Mouse (Mus musculus) frontal cortex, postnatal 36 days (tissue): Measurements from ENCODE around the gene Crb1.

Experiments
- DNase-seq, 2 experiments: peaks; one replicate each; pipeline ENCODE4 v3.0.0; 2022; ENCODE audit warnings: low spot score in 2 of 2

Crb1 gene

DNA sequence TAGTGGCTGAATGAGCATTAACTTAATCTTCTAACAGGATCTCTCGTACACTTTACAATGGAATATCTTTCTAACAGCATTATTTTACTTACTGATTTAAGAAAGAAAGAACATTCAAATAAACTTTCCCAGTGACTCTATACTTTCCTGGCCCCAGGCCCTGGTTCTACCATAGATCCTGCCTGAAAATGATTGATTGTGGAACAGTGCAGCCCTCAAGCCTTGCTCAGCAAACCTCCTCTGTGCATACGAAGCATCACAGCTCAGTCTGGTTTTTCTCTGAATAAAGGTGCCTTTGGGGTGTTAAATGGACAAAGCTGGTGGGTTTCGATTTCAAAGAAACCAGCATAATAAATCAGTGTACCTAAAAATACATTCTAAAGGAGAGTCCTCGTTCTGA is 153.1 kb downstream of the Crb1 start:
- no peak for DNase-seq

- DNase-seq, result no peak
Observed at GRCm38 (mm10) chr1:139215311-139215710, 161.6 kb downstream of the Crb1 start.

DNA sequence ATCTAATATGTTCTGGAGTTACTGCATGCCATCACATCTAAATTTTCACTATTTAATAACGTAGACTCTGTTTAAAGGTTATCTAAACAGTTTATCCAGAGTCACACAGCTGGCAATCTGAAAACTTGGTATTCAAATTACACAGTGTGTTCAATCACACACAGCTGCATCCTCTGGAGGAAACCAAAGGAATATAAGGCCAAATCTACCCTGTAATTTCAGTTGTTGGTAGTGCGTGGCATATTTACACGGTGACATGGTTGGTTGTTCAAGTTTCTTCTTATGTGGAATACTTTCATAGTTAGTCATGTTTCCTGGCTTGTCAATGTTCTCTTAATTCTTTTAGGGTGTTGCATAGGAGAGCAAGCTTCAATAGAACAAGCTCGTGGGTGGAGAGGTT is 166.4 kb downstream of the Crb1 start:
- no peak for DNase-seq

DNA sequence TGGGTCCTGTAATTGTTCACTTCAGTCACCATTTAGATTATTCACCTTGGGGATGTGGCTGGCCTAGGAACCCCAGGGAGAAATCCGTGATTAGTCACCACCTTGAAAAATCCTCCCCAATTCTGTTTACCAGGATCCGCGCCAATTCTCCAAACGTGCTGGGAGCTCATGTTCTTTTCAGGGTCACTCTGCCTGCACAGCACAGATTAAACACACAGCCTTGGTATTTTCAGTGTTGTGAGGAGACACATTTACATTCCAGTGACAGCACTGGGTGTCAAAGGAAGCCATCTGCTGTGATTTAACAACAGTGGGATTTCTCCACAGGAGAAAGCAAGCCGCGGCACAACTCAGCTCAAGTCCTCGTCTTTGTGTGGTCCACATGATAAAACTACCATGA is 167.1 kb downstream of the Crb1 start:
- peak; percentile 28 to 60 for DNase-seq

DNA sequence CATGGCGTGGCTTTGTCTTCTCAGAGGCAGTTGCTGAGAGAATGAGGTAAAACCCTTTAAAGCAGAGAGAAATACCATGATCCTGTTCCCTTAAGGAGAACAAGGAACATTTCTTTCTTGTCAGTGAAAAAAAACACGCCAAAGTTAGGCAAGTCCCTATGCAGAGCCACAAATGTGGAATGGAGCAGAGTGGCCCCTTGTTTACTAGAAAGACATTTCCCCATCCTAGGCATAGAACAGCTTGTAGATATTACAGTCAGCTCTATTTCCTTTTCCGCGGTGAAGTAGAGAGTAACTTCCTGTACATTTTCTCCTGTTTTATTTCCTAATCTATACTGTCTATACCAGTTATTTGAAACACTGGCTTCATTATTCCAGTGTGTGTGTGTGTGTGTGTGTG is 170.6 kb downstream of the Crb1 start:
- DNase-seq, result no peak

DNA sequence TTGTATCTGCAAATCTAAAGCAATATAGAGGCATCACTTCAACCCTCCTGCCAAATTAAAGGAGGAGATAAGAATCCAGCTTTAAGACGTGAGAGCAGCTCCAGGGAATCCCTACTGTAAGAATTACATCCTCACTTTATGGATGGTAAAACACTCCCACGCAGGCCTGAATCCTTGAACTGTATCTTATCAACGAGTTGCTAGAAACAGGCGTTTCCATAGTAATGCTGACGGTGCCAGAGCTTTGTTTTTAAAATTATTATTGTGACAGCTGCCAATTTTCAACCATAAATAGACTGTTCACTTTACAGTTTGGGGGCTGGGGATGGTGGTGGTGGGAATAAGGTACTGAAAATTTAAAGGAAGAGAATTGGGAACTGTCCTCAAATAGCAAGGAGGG is 173.9 kb downstream of the Crb1 start:
- no peak for DNase-seq

DNA sequence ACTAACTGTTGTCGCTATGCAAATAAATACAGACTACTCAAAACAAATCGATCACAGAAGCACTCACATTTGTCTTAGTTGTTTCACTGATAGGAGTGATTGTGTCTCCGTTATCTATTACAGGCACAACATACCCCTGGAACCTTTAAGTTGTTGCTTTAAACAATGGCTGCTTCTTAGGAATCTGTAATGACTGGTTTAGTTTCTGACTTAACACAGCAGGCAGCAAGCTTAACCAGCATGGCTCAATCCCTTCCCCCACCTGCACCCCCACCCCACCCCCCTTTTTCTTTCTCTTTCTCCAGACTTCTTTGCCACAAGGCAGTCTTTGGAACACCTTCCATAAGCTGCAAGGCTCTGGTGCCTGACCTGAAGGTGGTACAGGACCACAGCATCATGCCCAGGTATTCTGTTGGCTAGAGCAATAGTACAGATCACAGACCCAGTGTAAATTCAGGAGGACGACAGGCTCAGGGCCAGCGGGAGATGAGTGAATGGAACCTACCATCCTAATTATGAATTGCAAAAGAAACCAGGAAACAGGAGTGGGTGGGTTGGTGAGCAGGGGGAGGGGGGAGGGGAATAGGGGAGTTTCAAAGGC is 182.4 kb downstream of the Crb1 start:
- DNase-seq, result no peak

DNA sequence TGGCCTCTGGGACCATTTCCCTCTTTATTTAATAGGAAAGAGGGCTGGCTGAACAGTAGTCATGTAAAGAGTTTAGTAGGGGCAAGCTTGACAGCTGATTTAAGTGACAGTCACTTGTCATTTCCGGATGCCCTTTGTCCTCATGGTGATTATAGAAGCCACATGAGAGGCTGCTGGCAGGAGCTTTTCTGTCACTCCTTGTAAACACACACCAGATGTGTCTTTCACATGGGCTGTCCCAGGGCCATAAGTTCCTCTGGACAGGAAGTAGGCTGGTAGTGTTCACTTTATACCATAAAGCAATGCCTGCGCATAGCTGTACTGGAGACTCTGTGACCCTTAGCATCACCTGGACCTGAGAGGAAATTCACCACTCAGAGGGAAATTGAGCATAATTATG is 182.9 kb downstream of the Crb1 start:
- DNase-seq, result no peak

DNA sequence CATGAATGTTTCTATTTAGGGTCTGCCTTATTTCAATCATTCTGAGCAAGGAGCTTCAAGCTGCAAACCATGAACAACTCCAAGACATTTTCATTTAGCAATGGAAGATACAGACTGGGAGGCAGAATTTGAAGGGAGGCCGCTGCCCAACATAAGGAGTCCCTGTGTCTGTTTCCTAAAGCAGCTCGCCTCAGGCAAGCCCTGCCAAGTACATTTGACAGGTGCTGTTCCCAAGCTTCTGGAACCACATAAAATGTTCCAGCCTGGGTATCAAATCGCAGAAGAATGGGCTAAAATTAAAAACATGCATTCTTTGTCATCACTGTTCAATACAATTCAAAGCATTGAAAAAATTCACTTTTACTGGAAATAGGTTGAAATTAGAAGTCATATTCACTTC is 184.3 kb downstream of the Crb1 start:
- no peak for DNase-seq

GRCm38 (mm10) chr1:139180481-139181149 is 196.3 kb downstream of the Crb1 start:
- DNase-seq, result peak in 1 of 2 experiments; percentile 31

DNA sequence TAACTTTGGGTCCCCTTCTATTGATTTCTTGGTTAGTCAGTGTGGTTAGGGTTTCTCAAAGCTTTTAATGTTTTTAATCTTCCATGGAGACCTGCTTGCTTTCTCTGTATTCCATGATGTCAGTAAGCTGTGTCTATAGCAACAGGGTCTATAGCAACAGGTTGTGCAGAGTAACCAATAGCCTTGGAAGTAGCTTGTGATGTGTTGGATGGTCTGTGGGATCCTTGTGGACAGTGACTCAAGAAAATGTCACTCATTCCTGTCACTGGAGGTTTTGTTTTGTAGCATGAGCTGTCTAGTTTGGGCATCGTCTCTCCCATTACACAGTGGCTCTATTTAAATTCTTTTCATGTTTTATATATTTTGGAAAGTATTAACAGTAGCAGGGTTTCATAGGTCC is 197.2 kb downstream of the Crb1 start:
- no peak for DNase-seq

- no peak for DNase-seq
Observed at GRCm38 (mm10) chr1:139174058-139174832, 202.7 kb downstream of the Crb1 start.

GRCm38 (mm10) chr1:139162814-139163213 is 214.1 kb downstream of the Crb1 start:
- peak in 1 of 2 experiments; percentile 39 for DNase-seq

DNA sequence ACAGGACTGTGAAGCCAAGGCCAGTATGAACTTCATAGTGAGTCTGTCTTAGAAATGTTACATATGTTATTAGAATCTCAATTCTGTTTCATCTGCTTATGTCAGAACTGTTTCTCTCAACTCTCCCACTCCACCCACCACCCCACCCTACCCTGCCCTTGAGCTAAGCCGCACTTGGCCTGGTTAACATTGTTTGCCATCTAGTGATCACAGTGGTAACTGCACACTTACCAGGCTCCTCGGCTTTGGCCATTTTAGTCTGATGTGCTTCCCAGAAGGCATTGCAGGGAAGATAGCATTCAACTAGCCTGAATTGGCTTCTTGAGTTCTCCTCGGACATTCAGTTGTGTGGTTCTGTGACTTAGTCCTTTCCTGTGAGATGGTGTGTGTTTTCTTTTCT is 215.3 kb downstream of the Crb1 start:
- DNase-seq, result no peak

DNA sequence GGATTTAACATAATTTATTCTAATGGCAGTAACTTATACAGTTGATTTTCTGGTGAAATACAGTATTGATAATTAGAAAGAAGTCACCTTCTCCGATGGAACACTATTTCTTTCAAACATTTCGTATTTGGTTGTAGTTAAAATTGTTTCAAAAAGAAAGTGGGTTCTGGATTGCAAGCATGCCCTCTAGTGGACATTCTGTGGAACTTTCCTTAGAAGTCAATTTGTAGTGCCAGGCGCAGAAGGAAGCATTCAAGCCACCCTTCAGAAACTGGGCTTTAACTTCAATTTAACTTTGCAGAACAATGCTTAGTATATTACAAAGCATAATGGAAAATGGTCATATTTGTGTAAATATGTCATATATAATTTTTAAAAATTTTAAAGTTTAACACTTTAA is 220.5 kb downstream of the Crb1 start:
- peak in 1 of 2 experiments; percentile 16 for DNase-seq

GRCm38 (mm10) chr1:139153493-139153892 is 223.4 kb downstream of the Crb1 start:
- no peak for DNase-seq

DNA sequence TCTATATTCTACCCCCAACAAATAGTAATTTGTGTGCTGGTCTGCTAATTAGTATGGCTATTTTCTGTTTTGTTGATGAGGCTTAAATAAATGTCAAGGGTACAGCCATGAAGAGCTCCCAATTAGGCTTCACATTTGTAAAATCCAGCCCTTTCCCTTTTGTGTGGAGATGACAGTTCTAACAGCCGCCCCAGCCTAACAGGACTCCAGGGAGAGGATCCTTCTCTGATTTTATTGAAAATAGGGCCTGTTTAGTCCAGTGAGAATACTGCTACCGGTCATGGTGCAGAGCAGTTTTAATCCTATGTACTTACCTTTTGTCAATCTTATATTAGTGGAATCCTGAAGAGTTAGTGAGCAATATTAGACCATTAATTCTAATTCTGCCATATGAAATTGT is 223.9 kb downstream of the Crb1 start:
- DNase-seq, result no peak
